Mouse (Mus musculus) liver, adult (tissue): Measurements from ENCODE around the gene Galntl6.

Source experiments
- GATA4 ChIP-seq: IDR thresholded peaks from 2 replicates; pipeline ENCODE4 v1.6.1; 2014; ENCODE audit warnings: mild to moderate bottlenecking, low read length; ENCODE audit not compliant: insufficient replicate concordance

Gene Galntl6

GRCm38 (mm10) chr8:58737963-58738362, 174.5 kb downstream of the Galntl6 start:
- no peak for TF ChIP-seq GATA4

GRCm38 (mm10) chr8:58691761-58692160, 220.7 kb downstream of the Galntl6 start:
- TF ChIP-seq GATA4 = no peak

- TF ChIP-seq GATA4 = no peak
These were observed 234.5 kb downstream of the Galntl6 start for GRCm38 (mm10) chr8:58677847-58678450.

GRCm38 (mm10) chr8:58669075-58669474, 243.4 kb downstream of the Galntl6 start:
- TF ChIP-seq GATA4 = no peak

- no peak for TF ChIP-seq GATA4
These were observed 252.4 kb downstream of the Galntl6 start for GRCm38 (mm10) chr8:58660019-58660418.

GRCm38 (mm10) chr8:58655631-58656030, 256.8 kb downstream of the Galntl6 start:
- no peak for TF ChIP-seq GATA4

- no peak for TF ChIP-seq GATA4
These were observed 306.0 kb downstream of the Galntl6 start for GRCm38 (mm10) chr8:58606451-58606850.

GRCm38 (mm10) chr8:58604751-58605150, 307.7 kb downstream of the Galntl6 start:
- TF ChIP-seq GATA4 = no peak

- TF ChIP-seq GATA4 = no peak
These were observed 314.6 kb downstream of the Galntl6 start for GRCm38 (mm10) chr8:58597834-58598233.

GRCm38 (mm10) chr8:58575346-58575745, 337.1 kb downstream of the Galntl6 start:
- TF ChIP-seq GATA4 = no peak

- TF ChIP-seq GATA4 = no peak
These were observed 344.4 kb downstream of the Galntl6 start for GRCm38 (mm10) chr8:58568086-58568485.

- TF ChIP-seq GATA4 = no peak
These were observed 346.3 kb downstream of the Galntl6 start for GRCm38 (mm10) chr8:58566115-58566514.

- no peak for TF ChIP-seq GATA4
These were observed 376.7 kb downstream of the Galntl6 start for GRCm38 (mm10) chr8:58535781-58536180.

- TF ChIP-seq GATA4 = no peak
These were observed 377.8 kb downstream of the Galntl6 start for GRCm38 (mm10) chr8:58534631-58535030.

- no peak for TF ChIP-seq GATA4
These were observed 389.0 kb downstream of the Galntl6 start for GRCm38 (mm10) chr8:58523443-58523842.

GRCm38 (mm10) chr8:58521932-58522331, 390.5 kb downstream of the Galntl6 start:
- TF ChIP-seq GATA4 = no peak

GRCm38 (mm10) chr8:58510516-58510915, 401.9 kb downstream of the Galntl6 start:
- TF ChIP-seq GATA4 = no peak
